In the genomic region with DNA sequence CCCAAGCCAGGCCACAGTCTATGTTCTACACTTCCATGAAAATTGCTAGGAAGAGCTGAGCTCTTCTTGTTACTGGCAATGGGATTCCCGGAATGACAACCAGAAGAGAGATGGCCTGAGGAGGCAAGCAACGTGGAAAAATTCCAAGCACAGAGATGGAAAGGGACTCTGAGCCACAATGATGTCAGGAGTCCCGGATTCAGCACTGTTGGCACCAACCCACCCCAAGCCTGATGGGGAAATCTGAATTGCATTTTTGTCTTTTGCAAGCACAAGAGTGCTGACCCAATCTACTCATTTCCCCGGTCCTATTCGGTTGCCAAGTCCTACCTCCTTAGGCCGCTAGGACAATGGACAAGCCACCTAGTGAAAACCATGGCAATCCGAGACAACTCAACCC, we compare ENCODE assay signal across 12 mouse cellular contexts.
DNase-seq lines count a peak whose midpoint lies in the region.
"Had no signal": no experiment of that assay in that cellular context is flagged by ENCODE, and none has a peak within 500 bp of the region (broad histone marks: within the 10 kb centered on the region; RNA-seq: fewer than 3 reads in every experiment).

No protein-coding gene starts in this region.

- DNase-seq in heart, postnatal 14 days = peak; percentile 18 to 20
- DNase-seq in heart, postnatal 36 days = no peak
- DNase-seq in adipocyte (ENCODE audit: low spot score) (peak; percentile 93), liver (no peak)
- DNase-seq in brain, adult 2 months (ENCODE audit: low read depth, low spot score) = peak; percentile 12
- DNase-seq in lung, postnatal 4 days = peak; percentile 14 to 43
- no peak for DNase-seq in cerebellum, adult 9-10 months
- DNase-seq: cerebellum, postnatal 14 days; kidney, adult 2 months; kidney, postnatal 25 days; right cerebral cortex, postnatal 14 days; thymus, adult 2 months had no signal

- intact Hi-C loops in heart, postnatal 14 days (cut with DNase I) = loop anchor here (10.0 kb wide), 1 partner anchor 352 kb away; no protein-coding TSS in a partner anchor
- intact Hi-C loops in heart, postnatal 36 days (cut with DNase I) = loop anchor here (5.0 kb wide), 1 partner anchor 141 kb away; no protein-coding TSS in a partner anchor

Comparison
In these comparisons a context has a peak if more than half of its experiments do, and no peak if none do; other contexts are left out.
1. DNase-seq: peak in heart, postnatal 14 days (2 of 2), adipocyte (single experiment), brain, adult 2 months (single experiment) and lung, postnatal 4 days (2 of 2); none in heart, postnatal 36 days (0 of 2), liver (single experiment) and cerebellum, adult 9-10 months (single experiment).